Mouse (Mus musculus) regulatory T cell (primary cell): ENCODE results near the gene Tas2r118.

Source experiments
- in situ Hi-C: fragments of 300-600 bp; cut with MboI, MseI; formaldehyde crosslinking; loops from one replicate; pipeline ENCODE4 v1.15.1; 2025; ENCODE audit warnings: high pct_unique_total_duplicates

The Tas2r118 gene

DNA sequence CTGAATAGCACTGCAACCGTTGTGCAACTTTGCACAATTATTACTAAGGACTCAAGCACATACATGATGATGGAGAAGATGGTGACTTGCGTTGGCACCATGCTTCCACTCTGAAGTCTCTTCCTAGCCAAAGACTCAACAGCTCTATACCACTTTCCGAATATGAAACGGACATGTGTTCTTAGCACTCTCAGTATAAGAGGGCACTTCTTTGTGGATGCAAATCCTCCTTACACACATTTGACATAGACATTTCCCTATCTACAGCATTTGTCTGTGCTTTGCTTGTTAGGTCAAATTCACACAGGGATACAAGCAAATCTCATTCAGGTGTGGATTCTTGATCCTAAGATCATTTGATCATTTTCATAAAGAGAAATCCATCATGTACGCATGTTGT lies at the start of gene Tas2r118:
Gene Tas2r118 (minus strand): TSS at position 101 of the 400 bp plus-strand sequence.
- in situ Hi-C loops: no loop called here

DNA sequence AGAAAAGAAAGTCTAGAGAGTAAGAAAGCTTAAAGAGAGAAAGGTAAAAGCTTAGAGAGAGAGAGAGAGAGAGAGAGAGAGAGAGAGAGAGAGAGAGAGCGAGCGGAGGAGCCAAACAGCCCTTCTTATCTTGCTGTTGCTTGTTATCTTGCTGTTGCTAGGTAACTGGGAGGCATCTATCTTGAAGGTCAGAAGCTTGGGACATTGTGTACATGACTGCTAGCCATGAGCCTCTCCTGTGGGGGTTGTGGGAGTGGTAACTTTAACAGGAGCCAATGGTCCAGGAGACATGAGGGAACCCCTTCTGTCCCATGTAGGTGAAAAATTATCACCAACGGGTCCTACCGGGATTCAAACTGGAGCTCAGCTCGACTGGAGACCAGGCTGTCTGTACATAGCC lies 48.5 kb upstream of the Tas2r118 start:
- in situ Hi-C loops: no loop called here

DNA sequence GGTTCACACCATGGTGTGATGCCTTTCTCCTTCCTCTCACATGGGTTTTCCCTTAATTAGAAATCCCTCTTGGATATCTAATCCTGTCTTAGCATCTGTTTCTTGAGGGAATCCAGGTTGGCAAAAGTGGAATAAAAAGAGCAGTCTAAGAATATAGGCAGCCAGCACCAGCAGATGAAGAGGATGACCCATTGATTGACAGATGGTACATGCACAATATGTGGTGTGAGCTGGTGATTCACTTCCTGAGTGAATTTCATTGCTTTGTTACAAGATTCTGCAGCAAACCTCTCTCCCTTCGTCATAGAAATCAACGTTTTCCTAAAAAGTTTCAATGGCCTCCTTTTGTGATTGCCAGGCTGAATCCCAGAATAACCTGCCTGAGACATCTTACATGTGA lies 23.4 kb upstream of the Tas2r118 start:
- in situ Hi-C loops: no loop called here

DNA sequence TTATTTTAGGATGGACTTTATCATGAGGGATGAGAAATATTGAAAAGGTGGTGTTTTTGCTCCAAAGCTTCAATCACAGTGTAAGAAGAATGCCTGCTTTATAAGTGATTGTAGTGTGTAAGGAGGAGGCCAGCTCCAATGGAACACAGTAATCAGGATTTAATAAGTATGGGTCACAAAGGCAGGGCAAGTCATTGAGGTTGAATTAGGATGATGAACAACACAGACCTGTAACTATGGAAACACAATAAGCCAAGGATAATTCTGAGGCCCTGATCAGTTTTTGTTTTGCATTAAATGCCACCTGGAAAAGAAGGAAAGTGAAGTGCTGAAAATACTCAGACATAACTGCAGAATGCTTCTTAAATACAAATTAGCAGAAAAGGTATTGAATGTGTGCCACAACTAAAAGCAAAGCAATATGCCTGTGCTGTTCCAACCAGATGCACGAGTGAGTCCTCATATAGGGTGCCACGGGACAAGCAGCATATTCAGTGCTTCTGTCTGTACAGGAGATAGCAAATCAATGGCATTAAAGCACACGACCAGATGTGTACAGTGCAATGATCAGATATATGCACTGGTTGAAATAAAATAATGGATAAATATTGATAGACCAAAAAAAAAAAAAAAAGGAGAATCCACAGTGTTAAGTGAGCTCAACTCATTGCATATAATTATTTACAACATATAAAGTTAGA lies 21.0 kb upstream of the Tas2r118 start:
- in situ Hi-C loops: no loop called here

DNA sequence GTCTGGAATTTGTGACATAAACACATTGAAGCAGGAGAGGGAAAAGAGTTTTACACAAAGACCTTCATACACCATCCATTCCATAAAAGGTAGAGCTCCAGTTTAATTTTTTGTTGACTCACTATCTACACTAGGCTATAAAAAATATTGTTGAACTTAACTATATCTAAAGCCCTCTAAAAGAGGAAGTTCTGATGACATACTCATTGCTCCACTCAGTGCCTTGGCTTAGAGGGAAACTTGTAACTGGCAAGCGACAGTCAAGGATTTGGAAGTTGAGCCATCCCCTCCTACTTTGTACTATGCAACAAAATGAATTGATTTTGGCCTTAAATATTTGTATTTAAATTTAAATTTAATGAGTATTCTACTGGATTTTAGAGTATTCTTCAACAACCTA lies 16.4 kb upstream of the Tas2r118 start:
- in situ Hi-C loops: no loop called here

DNA sequence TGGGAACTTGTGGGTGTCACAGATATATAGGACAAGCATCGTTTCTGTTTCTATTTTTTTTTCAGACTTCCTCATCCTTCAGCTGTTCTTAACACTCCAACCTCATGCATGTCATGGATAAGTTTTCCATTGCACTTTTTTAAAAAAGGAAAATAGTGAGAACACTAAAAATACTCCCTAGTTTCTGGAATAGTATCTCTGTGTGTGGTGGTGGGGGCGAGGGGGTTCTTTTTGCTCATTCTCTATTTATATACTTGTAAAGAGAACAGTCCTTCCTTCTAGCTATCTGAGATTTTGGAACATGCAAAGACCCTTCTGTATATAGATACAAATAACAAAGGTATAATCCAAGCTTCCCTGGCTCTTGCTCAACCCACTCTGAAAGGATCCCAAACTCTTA lies 2.9 kb downstream of the Tas2r118 start:
- in situ Hi-C loops: no loop called here

DNA sequence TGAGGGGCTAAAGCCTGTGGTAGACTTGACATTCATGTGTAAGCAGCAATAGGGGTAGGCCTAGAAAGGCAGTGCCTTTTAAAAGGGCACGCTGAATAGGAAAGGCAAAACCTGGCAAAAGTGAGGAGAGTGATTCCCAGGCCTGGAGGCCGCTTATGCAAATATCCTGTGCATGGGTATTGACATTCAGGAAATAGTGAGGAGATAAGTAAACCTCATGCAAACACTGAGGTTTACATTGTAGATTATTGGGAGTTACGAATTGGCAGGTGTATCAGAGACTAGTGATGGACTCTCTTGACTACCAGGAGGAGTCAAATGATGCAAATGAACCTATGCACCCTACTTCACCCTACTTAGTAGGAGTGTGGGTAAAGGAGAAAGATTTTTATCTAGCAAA lies 3.9 kb downstream of the Tas2r118 start:
- in situ Hi-C loops: no loop called here

DNA sequence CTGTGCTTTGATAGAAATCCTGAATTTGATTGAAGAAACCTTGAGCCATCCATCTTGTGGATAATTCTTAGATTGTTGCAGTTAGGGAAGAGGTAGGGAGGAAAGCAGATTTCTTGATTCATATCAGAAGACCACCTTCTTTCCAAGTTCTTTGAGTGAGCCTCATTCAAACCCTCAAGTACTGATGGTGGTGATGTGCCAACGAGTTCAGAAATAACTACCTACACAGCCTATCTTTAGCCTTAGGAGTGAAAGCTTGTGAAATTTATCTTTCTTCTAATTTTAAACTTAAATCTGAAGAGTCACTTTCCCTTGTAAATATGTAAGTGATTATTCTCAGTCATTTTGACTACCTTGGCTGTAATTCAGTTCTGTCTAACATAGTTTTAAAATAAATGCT lies 6.1 kb downstream of the Tas2r118 start:
- in situ Hi-C loops: no loop called here

DNA sequence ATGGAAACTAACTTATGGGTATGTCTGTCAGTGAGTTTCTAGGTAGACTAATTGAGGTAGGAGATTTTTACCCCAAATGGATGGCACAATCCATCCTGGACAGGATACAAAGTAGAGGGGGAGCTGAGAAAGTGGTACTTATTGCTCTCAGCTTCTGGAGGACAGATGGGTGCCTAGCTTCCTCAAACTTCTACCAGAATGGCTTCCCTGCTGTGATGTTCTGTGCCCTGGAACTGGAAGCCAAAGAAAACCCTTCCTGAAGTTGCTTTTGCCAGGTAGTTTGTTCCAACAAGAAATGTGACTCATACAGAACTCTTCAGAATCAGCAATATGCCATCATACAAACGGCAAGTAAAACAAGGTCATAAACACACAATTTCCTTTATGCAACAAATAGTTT lies 29.1 kb downstream of the Tas2r118 start:
- in situ Hi-C loops: no loop called here

DNA sequence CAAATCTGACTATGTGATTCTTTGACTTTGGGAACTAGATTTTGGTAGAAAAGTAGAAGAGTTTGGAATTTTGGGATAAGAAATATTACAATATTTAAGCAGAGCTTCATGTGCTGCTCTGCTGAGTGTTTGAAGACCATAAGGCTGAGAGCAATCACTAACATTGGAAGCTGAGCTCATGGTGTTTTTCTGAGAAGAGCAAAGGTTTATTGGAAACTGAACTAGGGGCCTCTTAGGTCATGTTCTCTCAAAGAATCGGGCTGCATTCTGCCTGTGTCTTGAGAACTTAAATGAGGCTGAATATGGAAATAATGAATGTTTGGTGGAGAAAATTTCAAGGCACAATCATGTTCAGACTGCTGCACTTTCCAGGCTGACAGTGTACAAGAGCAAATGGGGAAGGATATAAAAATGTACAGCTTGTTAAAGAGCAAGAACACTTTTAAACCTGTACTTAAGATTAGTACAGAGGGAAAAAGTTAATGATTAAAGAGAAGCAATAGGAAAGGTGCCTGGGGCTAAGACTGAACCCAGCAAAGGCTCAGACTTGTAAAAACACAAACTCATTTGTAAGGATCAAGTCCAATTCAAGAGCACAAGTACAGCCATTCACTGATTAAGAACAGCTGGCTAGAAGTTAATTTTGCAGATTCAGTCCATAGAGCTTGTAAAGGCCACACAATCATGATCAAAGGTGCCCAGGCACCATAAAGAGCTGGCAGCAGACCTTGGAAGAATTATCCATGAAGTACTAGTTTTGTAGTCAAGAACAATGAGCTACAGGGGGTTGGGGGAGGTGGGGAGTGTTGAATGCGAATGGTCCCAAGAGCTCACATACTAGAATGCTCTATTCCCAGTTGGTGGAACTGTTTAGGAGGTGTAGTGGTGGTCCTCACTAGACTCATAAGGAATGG lies 31.0 kb downstream of the Tas2r118 start:
- in situ Hi-C loops: no loop called here

DNA sequence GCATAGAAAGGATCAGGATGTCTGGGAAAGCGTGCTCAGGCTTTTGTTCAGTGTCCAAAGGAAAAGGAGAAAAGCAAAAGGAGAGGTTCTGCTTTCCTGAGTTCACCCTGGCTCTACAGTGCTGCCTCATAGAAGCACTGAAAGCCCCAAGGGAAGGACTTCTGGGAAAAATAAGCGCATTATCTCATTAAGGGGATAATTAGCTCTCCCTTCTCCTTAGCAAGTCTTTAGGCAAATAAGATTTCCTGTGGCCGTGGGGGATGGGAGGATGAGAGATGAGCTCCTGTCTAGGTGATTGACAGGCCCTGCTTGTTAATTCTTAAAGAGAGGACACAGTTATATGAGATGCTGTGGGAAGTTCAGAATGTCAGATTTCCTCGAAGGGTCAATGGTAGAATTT lies 33.4 kb downstream of the Tas2r118 start:
- in situ Hi-C loops: no loop called here

DNA sequence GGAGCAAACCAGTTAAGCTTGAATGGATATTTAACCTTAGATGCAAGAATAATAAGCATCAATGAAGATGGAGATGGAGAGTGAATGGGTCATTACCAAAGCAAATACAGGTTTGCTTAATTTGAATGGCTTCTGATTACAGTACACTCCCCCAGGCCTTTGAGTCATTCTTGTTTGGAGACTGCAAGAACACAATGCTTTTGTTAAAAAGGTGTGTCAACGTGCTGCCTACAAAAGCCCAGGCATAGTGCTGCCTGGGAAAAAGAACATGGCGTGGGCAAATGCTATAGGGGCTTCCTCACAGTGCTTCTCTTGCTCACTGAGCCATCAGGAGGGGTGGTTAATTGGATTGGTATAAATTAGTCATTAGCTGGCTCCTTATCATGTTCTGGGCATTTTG lies 46.1 kb downstream of the Tas2r118 start:
- in situ Hi-C loops: no loop called here
